18 mouse cellular contexts compared by ENCODE assay signal in the genomic region with DNA sequence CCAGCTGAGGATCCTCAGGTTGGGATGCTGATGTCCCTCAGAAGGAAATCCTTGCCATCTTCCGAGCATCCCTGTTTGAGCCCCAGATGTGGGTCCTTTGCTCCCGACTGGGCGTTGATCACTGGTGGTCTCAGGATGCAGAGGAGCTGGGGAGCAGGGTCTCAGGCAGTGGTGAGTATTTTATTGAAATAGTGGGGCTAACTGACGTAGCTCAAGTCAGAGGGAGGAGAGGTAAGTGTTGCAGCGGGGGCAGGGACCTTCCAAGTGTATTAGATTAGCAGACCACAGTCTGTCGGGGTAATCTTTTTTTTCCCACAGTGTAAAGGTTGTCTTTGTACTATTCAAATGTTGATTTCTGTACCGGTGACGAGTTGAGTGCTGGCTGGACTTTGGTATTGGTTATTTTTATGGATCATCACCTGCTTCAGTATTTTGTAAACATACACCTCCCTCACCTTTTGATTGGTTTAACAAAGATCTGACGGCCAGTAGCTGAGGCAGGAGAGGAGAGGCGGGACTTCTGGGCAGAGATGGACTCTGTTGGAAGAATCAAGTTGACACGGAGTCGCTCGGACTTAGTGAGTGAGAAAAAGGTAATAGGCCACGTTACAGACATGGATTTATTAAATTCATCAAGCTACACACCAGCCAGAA. TPM values are rescaled to one million over a fixed set of nuclear protein-coding genes. Genes with fewer than 3 reads are reported as not detected.
A peak's percentile ranks its signal among the peaks of the same experiment; 100 is the strongest.
DNase-seq lines count a peak whose midpoint lies in the region; ATAC-seq and TF ChIP-seq lines count a peak whose summit lies in the region.
"Had no signal": no experiment of that assay in that cellular context is flagged by ENCODE, and none has a peak within 500 bp of the region (broad histone marks: within the 10 kb centered on the region; RNA-seq: fewer than 3 reads in every experiment).

No protein-coding gene starts in this region.

- H3K9me3 ChIP-seq in kidney, embryonic 14.5 days (ENCODE audit: control insufficient read depth, low read length), result no peaks in the 10 kb centered on the region
- no peaks in the 10 kb centered on the region for H3K9me3 ChIP-seq in midbrain, embryonic 11.5 days (ENCODE audit: control insufficient read depth, low read length)
- H3K9me3 ChIP-seq in midbrain, embryonic 16.5 days (replicated peaks; ENCODE audit: control insufficient read depth, low read length, poor library complexity, severe bottlenecking), result no peaks in the 10 kb centered on the region
- H3K9me3 ChIP-seq in E14TG2a.4 (ENCODE audit: low read length), result no peaks in the 10 kb centered on the region
- no peaks in the 10 kb centered on the region for H3K9me3 ChIP-seq in ES-Bruce4 (replicated peaks; ENCODE audit: control insufficient read depth, insufficient read depth, low read length, poor library complexity, severe bottlenecking)
- H3K9me3 ChIP-seq: embryonic facial prominence, embryonic 12.5 days; forebrain, embryonic 12.5 days; hindbrain, embryonic 15.5 days had no signal

- H3K27me3 ChIP-seq in kidney, adult 2 months (replicated peaks; ENCODE audit: control insufficient read depth, insufficient read depth, low read length), result no peaks in the 10 kb centered on the region
- no peaks in the 10 kb centered on the region for H3K27me3 ChIP-seq in kidney, embryonic 14.5 days (ENCODE audit: control insufficient read depth, insufficient read depth, low read length)
- no peaks in the 10 kb centered on the region for H3K27me3 ChIP-seq in midbrain, embryonic 11.5 days (ENCODE audit: control insufficient read depth, insufficient read depth, low read length)
- no peaks in the 10 kb centered on the region for H3K27me3 ChIP-seq in midbrain, embryonic 16.5 days (ENCODE audit: control insufficient read depth, insufficient read depth, low read depth, low read length)
- H3K27me3 ChIP-seq in E14TG2a.4 (ENCODE audit: insufficient read depth, low read length), result no peaks in the 10 kb centered on the region; the same call in 1 of the 2 replicates
- no peaks in the 10 kb centered on the region for H3K27me3 ChIP-seq in ES-Bruce4 (ENCODE audit: control insufficient read depth, insufficient read depth, low read length, poor library complexity, severe bottlenecking)
- H3K27me3 ChIP-seq: embryonic facial prominence, embryonic 12.5 days; forebrain, embryonic 12.5 days; heart, embryonic 12.5 days; hindbrain, embryonic 15.5 days had no signal

- peak; percentile 21 for DNase-seq in kidney, adult 2 months
- DNase-seq in midbrain, embryonic 11.5 days (ENCODE audit: low spot score, missing footprints), result peak; percentile 61
- DNase-seq: cerebellum, adult 11-12 months; forebrain, postnatal 0 days; gastrocnemius, postnatal 14 days; heart, postnatal 36 days had no signal

- TF ChIP-seq EP300 in ES-Bruce4 (IDR thresholded peaks at IDR 0.05; ENCODE audit: insufficient read depth, low read depth, low read length), result no peak

- H3K36me3 ChIP-seq in kidney, adult 2 months (ENCODE audit: control insufficient read depth, insufficient read depth, low read length), result no peaks in the 10 kb centered on the region
- H3K36me3 ChIP-seq in kidney, embryonic 14.5 days (ENCODE audit: control insufficient read depth, insufficient read depth, low read length), result peaks cover 13% of the 10 kb centered on the region
- peaks cover 7% of the 10 kb centered on the region for H3K36me3 ChIP-seq in midbrain, embryonic 11.5 days (ENCODE audit: control insufficient read depth, insufficient read depth, low read length)
- H3K36me3 ChIP-seq in midbrain, embryonic 16.5 days (ENCODE audit: control insufficient read depth, insufficient read depth, low read length), result peaks cover 6% of the 10 kb centered on the region
- H3K36me3 ChIP-seq in E14TG2a.4 (ENCODE audit: insufficient read depth, low read length) (peaks cover 12% of the 10 kb centered on the region), ES-Bruce4 (ENCODE audit: control insufficient read depth, insufficient read depth, low read length, poor library complexity, severe bottlenecking) (no peaks in the 10 kb centered on the region; the same call in 1 of the 2 replicates)

- TF ChIP-seq POLR2A in kidney, adult 2 months (IDR thresholded peaks at IDR 0.05; ENCODE audit: low read depth, low read length), result no peak
- TF ChIP-seq POLR2A in ES-Bruce4 (IDR thresholded peaks at IDR 0.05; ENCODE audit: insufficient read depth, low read length), result no peak

- H3K4me1 ChIP-seq in kidney, adult 2 months (ENCODE audit: control insufficient read depth, insufficient read depth, low read length), result peaks cover 9% of the 10 kb centered on the region
- H3K4me1 ChIP-seq in kidney, embryonic 14.5 days (ENCODE audit: control insufficient read depth, insufficient read depth, low read length), result peaks cover 12% of the 10 kb centered on the region
- H3K4me1 ChIP-seq in midbrain, embryonic 11.5 days (ENCODE audit: control insufficient read depth, insufficient read depth, low read length), result peaks cover 18% of the 10 kb centered on the region
- H3K4me1 ChIP-seq in midbrain, embryonic 16.5 days (ENCODE audit: control insufficient read depth, insufficient read depth, low read length), result peaks cover 14% of the 10 kb centered on the region
- H3K4me1 ChIP-seq in E14TG2a.4 (replicated peaks; ENCODE audit: low read depth, low read length) (peaks cover 48% of the 10 kb centered on the region), ES-Bruce4 (ENCODE audit: control insufficient read depth, insufficient read depth, low read length) (peaks cover 3% of the 10 kb centered on the region)

- TF ChIP-seq CTCF in kidney, adult 2 months (conservative IDR thresholded peaks at IDR 0.05; ENCODE audit: insufficient read depth, insufficient read length, low read depth, low read length), result no peak
- TF ChIP-seq CTCF in E14TG2a.4 (conservative IDR thresholded peaks at IDR 0.05; ENCODE audit: low read length), result no peak
- no peak for TF ChIP-seq CTCF in ES-Bruce4 (IDR thresholded peaks at IDR 0.05; ENCODE audit: low read depth, low read length)

- ATAC-seq in kidney, embryonic 14.5 days (ENCODE audit: low FRiP score, low TSS enrichment), result no peak
- no peak for ATAC-seq in midbrain, embryonic 11.5 days (ENCODE audit: low FRiP score)
- no peak for ATAC-seq in midbrain, embryonic 16.5 days
- no peak for ATAC-seq in megakaryocyte progenitor cell, adult 5-6 weeks (replicated peaks; ENCODE audit: poor library complexity)
- ATAC-seq: activated CD4-positive, CD25-positive, alpha-beta regulatory T cell, adult 4 months; forebrain, postnatal 0 days had no signal

- 72% methylated on average over 14 of the region's 14 CpGs for WGBS in kidney, adult 2 months
- WGBS in kidney, embryonic 14.5 days, result 75% methylated on average over 14 of the region's 14 CpGs
- WGBS in midbrain, embryonic 11.5 days, result 68% methylated on average over 14 of the region's 14 CpGs
- 73% methylated on average over 14 of the region's 14 CpGs for WGBS in midbrain, embryonic 16.5 days

- H3K27ac ChIP-seq in kidney, adult 2 months (ENCODE audit: insufficient read depth, low read depth, low read length), result no peak overlapping the region
- no peak overlapping the region for H3K27ac ChIP-seq in kidney, embryonic 14.5 days (ENCODE audit: low read depth, low read length)
- H3K27ac ChIP-seq in midbrain, embryonic 11.5 days (ENCODE audit: low read depth, low read length), result no peak overlapping the region
- no peak overlapping the region for H3K27ac ChIP-seq in midbrain, embryonic 16.5 days (ENCODE audit: low read length)
- H3K27ac ChIP-seq in ES-Bruce4 (ENCODE audit: insufficient read depth, low read length), result peak overlapping the region; percentile 26; the same call in 1 of the 2 replicates
- H3K27ac ChIP-seq: embryonic facial prominence, embryonic 12.5 days; forebrain, embryonic 12.5 days; hindbrain, embryonic 15.5 days had no signal

- H3K4me2 ChIP-seq in kidney, embryonic 14.5 days (replicated peaks; ENCODE audit: low read depth, low read length), result no peak overlapping the region
- no peak overlapping the region for H3K4me2 ChIP-seq in midbrain, embryonic 11.5 days
- H3K4me2 ChIP-seq in midbrain, embryonic 16.5 days (ENCODE audit: low read length), result no peak overlapping the region
- H3K4me2 ChIP-seq: embryonic facial prominence, embryonic 12.5 days; heart, embryonic 12.5 days had no signal

- no peak overlapping the region for H3K9ac ChIP-seq in kidney, embryonic 14.5 days (ENCODE audit: low read depth, low read length)
- no peak overlapping the region for H3K9ac ChIP-seq in midbrain, embryonic 11.5 days (ENCODE audit: low read length)
- H3K9ac ChIP-seq in midbrain, embryonic 16.5 days (ENCODE audit: low read depth, low read length), result no peak overlapping the region
- H3K9ac ChIP-seq in ES-Bruce4 (ENCODE audit: low read depth, poor library complexity, severe bottlenecking), result no peak overlapping the region
- H3K9ac ChIP-seq: embryonic facial prominence, embryonic 12.5 days; forebrain, embryonic 12.5 days; forebrain, postnatal 0 days; heart, embryonic 12.5 days; hindbrain, embryonic 15.5 days had no signal

- no peak overlapping the region for H3K4me3 ChIP-seq in kidney, adult 2 months (ENCODE audit: insufficient read depth, low read depth, low read length)
- H3K4me3 ChIP-seq in kidney, embryonic 14.5 days (ENCODE audit: low read length), result no peak overlapping the region
- H3K4me3 ChIP-seq in midbrain, embryonic 11.5 days (ENCODE audit: low read depth, low read length), result no peak overlapping the region
- H3K4me3 ChIP-seq in midbrain, embryonic 16.5 days (ENCODE audit: low read depth, low read length), result no peak overlapping the region
- H3K4me3 ChIP-seq in E14TG2a.4 (replicated peaks; ENCODE audit: low read length) (peak overlapping the region; percentile 87), ES-Bruce4 (ENCODE audit: low read depth, low read length) (no peak overlapping the region)
- H3K4me3 ChIP-seq: embryonic facial prominence, embryonic 12.5 days; forebrain, embryonic 12.5 days; heart, embryonic 12.5 days had no signal

RNA-seq across cellular contexts. Expression of gene Thap7, which starts 1.9 kb away (rescaled TPM):
- 103 and 115 TPM in 2 replicates for polyA plus RNA-seq in kidney, adult 2 months (2012; rRNA removed)
- 49.1 and 51.1 TPM in 2 replicates for polyA plus RNA-seq in kidney, embryonic 14.5 days (2014; fragmentation: Nextera tagmentation; extraction: Ambion mirVana)
- 46.7 and 47.1 TPM in 2 replicates for polyA plus RNA-seq in midbrain, embryonic 11.5 days (2014; fragmentation: Nextera tagmentation; extraction: Ambion mirVana)
- 60.7 and 62.7 TPM in 2 replicates for polyA plus RNA-seq in midbrain, embryonic 16.5 days (2015; fragmentation: Nextera tagmentation; extraction: Ambion mirVana)
- polyA plus RNA-seq in ES-Bruce4 (2011; ENCODE audit: insufficient read depth, insufficient read length, low read depth, missing spikeins), result 12.9 and 13.1 TPM in 2 replicates
- total RNA-seq in megakaryocyte progenitor cell, adult 5-6 weeks (2015), result 8.9 and 11.8 TPM in 2 replicates
- 26.4 and 28.9 TPM in 2 replicates for total RNA-seq in megakaryocyte progenitor cell, adult 5-6 weeks (2017)

RNA-seq across cellular contexts. Expression of gene Lztr1, which starts 24.3 kb away (rescaled TPM):
- 295 and 386 TPM in 2 replicates for polyA plus RNA-seq in kidney, adult 2 months (2012; rRNA removed)
- polyA plus RNA-seq in kidney, embryonic 14.5 days (2014; fragmentation: Nextera tagmentation; extraction: Ambion mirVana), result 57.9 and 81.4 TPM in 2 replicates
- polyA plus RNA-seq in midbrain, embryonic 11.5 days (2014; fragmentation: Nextera tagmentation; extraction: Ambion mirVana), result 70.5 and 77.2 TPM in 2 replicates
- 145 and 151 TPM in 2 replicates for polyA plus RNA-seq in midbrain, embryonic 16.5 days (2015; fragmentation: Nextera tagmentation; extraction: Ambion mirVana)
- polyA plus RNA-seq in ES-Bruce4 (2011; ENCODE audit: insufficient read depth, insufficient read length, low read depth, missing spikeins), result 46.1 and 46.6 TPM in 2 replicates
- total RNA-seq in megakaryocyte progenitor cell, adult 5-6 weeks (2015), result 25.1 and 25.7 TPM in 2 replicates
- 29.5 and 40.4 TPM in 2 replicates for total RNA-seq in megakaryocyte progenitor cell, adult 5-6 weeks (2017)

RNA-seq across cellular contexts. Expression of gene Lrrc74b, which starts 28.2 kb away (rescaled TPM):
- 0.05 and 0.11 TPM in 2 replicates for polyA plus RNA-seq in kidney, adult 2 months (2012; rRNA removed)
- polyA plus RNA-seq in kidney, embryonic 14.5 days (2014; fragmentation: Nextera tagmentation; extraction: Ambion mirVana), result 0.12 TPM in 1 of 2 replicates, not detected in the other
- 0.14 and 0.23 TPM in 2 replicates for polyA plus RNA-seq in midbrain, embryonic 11.5 days (2014; fragmentation: Nextera tagmentation; extraction: Ambion mirVana)
- polyA plus RNA-seq in midbrain, embryonic 16.5 days (2015; fragmentation: Nextera tagmentation; extraction: Ambion mirVana), result 1.3 and 2.0 TPM in 2 replicates
- polyA plus RNA-seq in ES-Bruce4 (2011; ENCODE audit: insufficient read depth, insufficient read length, low read depth, missing spikeins), result 1.6 and 1.8 TPM in 2 replicates
- total RNA-seq in megakaryocyte progenitor cell, adult 5-6 weeks (2015), result 0.15 TPM in 1 of 2 replicates, not detected in the other
- total RNA-seq in megakaryocyte progenitor cell, adult 5-6 weeks (2017), result not detected in 2 replicates
- total RNA-seq: adrenal gland, adult 18-20 months; heart, adult 8-10 months had no signal
- polyA plus RNA-seq: activated CD4-positive, CD25-positive, alpha-beta regulatory T cell, adult 4 months; embryonic facial prominence, embryonic 12.5 days had no signal

RNA-seq across cellular contexts. Expression of gene P2rx6, which starts 28.9 kb away (rescaled TPM):
- 0.86 and 1.1 TPM in 2 replicates for polyA plus RNA-seq in kidney, adult 2 months (2012; rRNA removed)
- 0.27 and 0.37 TPM in 2 replicates for polyA plus RNA-seq in kidney, embryonic 14.5 days (2014; fragmentation: Nextera tagmentation; extraction: Ambion mirVana)
- 0.41 and 0.86 TPM in 2 replicates for polyA plus RNA-seq in midbrain, embryonic 11.5 days (2014; fragmentation: Nextera tagmentation; extraction: Ambion mirVana)
- polyA plus RNA-seq in midbrain, embryonic 16.5 days (2015; fragmentation: Nextera tagmentation; extraction: Ambion mirVana), result 3.0 and 3.5 TPM in 2 replicates
- 0.25 TPM in 1 of 2 replicates, not detected in the other for polyA plus RNA-seq in ES-Bruce4 (2011; ENCODE audit: insufficient read depth, insufficient read length, low read depth, missing spikeins)
- not detected in 2 replicates for total RNA-seq in megakaryocyte progenitor cell, adult 5-6 weeks (2015)
- total RNA-seq in megakaryocyte progenitor cell, adult 5-6 weeks (2017), result not detected in 2 replicates
- polyA plus RNA-seq: activated CD4-positive, CD25-positive, alpha-beta regulatory T cell, adult 4 months had no signal

RNA-seq across cellular contexts. Expression of gene Aifm3, which starts 43.4 kb away (rescaled TPM):
- polyA plus RNA-seq in kidney, adult 2 months (2012; rRNA removed), result 11.7 and 14.8 TPM in 2 replicates
- 0.61 and 1.7 TPM in 2 replicates for polyA plus RNA-seq in kidney, embryonic 14.5 days (2014; fragmentation: Nextera tagmentation; extraction: Ambion mirVana)
- 1.4 and 3.0 TPM in 2 replicates for polyA plus RNA-seq in midbrain, embryonic 11.5 days (2014; fragmentation: Nextera tagmentation; extraction: Ambion mirVana)
- 13.6 and 22.2 TPM in 2 replicates for polyA plus RNA-seq in midbrain, embryonic 16.5 days (2015; fragmentation: Nextera tagmentation; extraction: Ambion mirVana)
- 6.4 and 7.5 TPM in 2 replicates for polyA plus RNA-seq in ES-Bruce4 (2011; ENCODE audit: insufficient read depth, insufficient read length, low read depth, missing spikeins)
- total RNA-seq in megakaryocyte progenitor cell, adult 5-6 weeks (2015), result not detected in 2 replicates
- total RNA-seq in megakaryocyte progenitor cell, adult 5-6 weeks (2017), result not detected in 2 replicates
- polyA plus RNA-seq: activated CD4-positive, CD25-positive, alpha-beta regulatory T cell, adult 4 months had no signal
